Mouse (Mus musculus) megakaryocyte-erythroid progenitor cell, adult 5-6 weeks (primary cell): ENCODE results near the gene Rhbdf1. TPM values are rescaled to one million over a fixed set of nuclear protein-coding genes. Genes with fewer than 3 reads are reported as not detected.
A peak's percentile ranks its signal among the peaks of the same experiment; 100 is the strongest.

Experiments used
- ATAC-seq: replicated peaks from 2 replicates; pipeline ENCODE4 v1.8.0; 2016; ENCODE audit warnings: mild to moderate bottlenecking, inconsistent platforms; ENCODE audit not compliant: severe bottlenecking, poor library complexity, low FRiP score, low TSS enrichment
- total RNA-seq, 2 experiments: library from RNA; stranded (forward) in 1 of 2; stranded (reverse) in 1 of 2; fragments of 200-1000, 215-1000 nt in 1 of 2; fragments of >200 nt in 1 of 2; fragmentation: Nextera tagmentation in 1 of 2; gene quantifications; 2 replicates each; pipeline ENCODE4 v1.2.3; 2014 to 2017

The Rhbdf1 gene
- total RNA-seq, 2 experiments from 2014 or later, result not detected

- ATAC-seq, result no peak
Measured at GRCm38 (mm10) chr11:32242209-32242608, 20.1 kb upstream of the Rhbdf1 start.

- ATAC-seq, result no peak
Measured at GRCm38 (mm10) chr11:32241391-32241790, 19.3 kb upstream of the Rhbdf1 start.

GRCm38 (mm10) chr11:32238093-32238860, 16.2 kb upstream of the Rhbdf1 start:
- peak; percentile 82 for ATAC-seq

- ATAC-seq, result no peak
Measured at GRCm38 (mm10) chr11:32237411-32237795, 15.3 kb upstream of the Rhbdf1 start.

GRCm38 (mm10) chr11:32236712-32237410, 14.8 kb upstream of the Rhbdf1 start:
- ATAC-seq, result peak; percentile 48

- no peak for ATAC-seq
Measured at GRCm38 (mm10) chr11:32236132-32236531, 14.0 kb upstream of the Rhbdf1 start.

- ATAC-seq, result no peak
Measured at GRCm38 (mm10) chr11:32235646-32236045, 13.5 kb upstream of the Rhbdf1 start.

GRCm38 (mm10) chr11:32234816-32235485, 12.9 kb upstream of the Rhbdf1 start:
- ATAC-seq, result no peak

GRCm38 (mm10) chr11:32233895-32234294, 11.8 kb upstream of the Rhbdf1 start:
- no peak for ATAC-seq

GRCm38 (mm10) chr11:32232848-32233247, 10.7 kb upstream of the Rhbdf1 start:
- no peak for ATAC-seq

- ATAC-seq, result no peak
Measured at GRCm38 (mm10) chr11:32231125-32231524, 9.0 kb upstream of the Rhbdf1 start.

GRCm38 (mm10) chr11:32230220-32230619, 8.1 kb upstream of the Rhbdf1 start:
- no peak for ATAC-seq

GRCm38 (mm10) chr11:32228292-32228845, 6.3 kb upstream of the Rhbdf1 start:
- no peak for ATAC-seq

GRCm38 (mm10) chr11:32227555-32227954, 5.5 kb upstream of the Rhbdf1 start:
- ATAC-seq, result no peak

- ATAC-seq, result no peak
Measured at GRCm38 (mm10) chr11:32227041-32227440, 4.9 kb upstream of the Rhbdf1 start.

GRCm38 (mm10) chr11:32226124-32226871, 4.2 kb upstream of the Rhbdf1 start, which contains the start of gene Mpg:
Gene Mpg (plus strand): TSS chr11:32226505.
- ATAC-seq, result peak; percentile 87

- no peak for ATAC-seq
Measured at GRCm38 (mm10) chr11:32225222-32226104, 3.4 kb upstream of the Rhbdf1 start.

GRCm38 (mm10) chr11:32224468-32225139, 2.5 kb upstream of the Rhbdf1 start:
- no peak for ATAC-seq
